Mouse (Mus musculus): ENCODE data around the gene Bpifa5. TPM values are rescaled to one million over a fixed set of nuclear protein-coding genes. Genes with fewer than 3 reads are reported as not detected.

Gene Bpifa5
- polyA plus RNA-seq (2011; ENCODE audit: insufficient read depth, insufficient read length, low read depth, missing spikeins), result not detected in 2 replicates

DNA sequence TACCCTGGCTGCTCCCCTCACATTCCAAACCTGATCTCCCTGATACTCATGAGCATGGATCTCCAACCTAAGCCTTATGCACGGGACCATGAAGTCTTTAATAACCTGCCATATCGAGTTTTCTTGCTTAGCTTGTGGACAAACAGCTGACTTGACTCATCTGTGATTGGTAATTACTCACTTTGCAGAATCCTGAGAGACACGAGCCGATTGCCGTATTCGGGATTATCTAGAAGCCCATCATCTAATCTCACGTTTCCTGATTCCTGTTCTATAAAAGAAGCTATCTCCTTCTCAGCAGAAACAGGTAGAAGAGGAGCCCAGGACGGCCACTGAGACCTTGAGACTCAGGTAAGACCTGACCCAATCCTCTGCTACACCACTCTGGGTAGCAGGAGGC is at the start of gene Bpifa5:
Gene Bpifa5, plus strand, starts transcription at position 301 of the 400 bp plus-strand sequence.
- no peaks in the 10 kb centered on the region for H3K4me1 ChIP-seq (ENCODE audit: control insufficient read depth, insufficient read depth, low read length)
- H3K27ac ChIP-seq (ENCODE audit: insufficient read depth, low read length), result no peak within 1 kb of the TSS
- no peak within 1 kb of the TSS for H3K9ac ChIP-seq (ENCODE audit: low read depth, poor library complexity, severe bottlenecking)
- H3K4me3 ChIP-seq (ENCODE audit: low read depth, low read length), result no peak within 1 kb of the TSS
- H3K9me3 ChIP-seq (replicated peaks; ENCODE audit: control insufficient read depth, insufficient read depth, low read length, poor library complexity, severe bottlenecking), result peaks cover 7% of the 10 kb centered on the region; the same call in 1 of the 2 replicates
- H3K27me3 ChIP-seq (ENCODE audit: control insufficient read depth, insufficient read depth, low read length, poor library complexity, severe bottlenecking), result no peaks in the 10 kb centered on the region
- no peaks in the 10 kb centered on the region for H3K36me3 ChIP-seq (ENCODE audit: control insufficient read depth, insufficient read depth, low read length, poor library complexity, severe bottlenecking)
- TF ChIP-seq EP300 (IDR thresholded peaks at IDR 0.05; ENCODE audit: insufficient read depth, low read depth, low read length), result no peak
- TF ChIP-seq CTCF (IDR thresholded peaks at IDR 0.05; ENCODE audit: low read depth, low read length), result no peak
- no peak for TF ChIP-seq POLR2A (IDR thresholded peaks at IDR 0.05; ENCODE audit: insufficient read depth, low read length)

DNA sequence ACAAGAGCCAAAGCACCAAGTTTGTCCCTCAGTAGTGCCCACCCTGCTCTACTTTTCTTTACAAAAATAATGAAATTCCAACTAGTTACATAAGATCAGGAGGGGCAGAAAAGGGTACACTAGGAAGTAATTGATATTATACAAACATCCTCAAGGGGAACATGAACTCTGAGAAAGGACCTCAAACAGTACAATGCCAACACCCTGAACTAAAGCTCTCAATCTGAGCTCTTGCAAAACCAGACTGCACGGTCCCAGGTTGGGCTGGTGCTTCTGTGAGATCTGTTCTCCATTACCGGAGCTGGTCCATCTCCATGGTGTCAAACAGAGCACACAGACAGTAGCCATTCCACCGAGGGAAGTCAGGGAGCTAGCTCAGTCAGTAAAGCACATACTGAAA is 45.0 kb upstream of the Bpifa5 start:
- Histone ChIP-seq H3K36me3 (ENCODE audit: control insufficient read depth, insufficient read depth, low read length, poor library complexity, severe bottlenecking) (no peaks in the 10 kb centered on the region), H3K9me3 (replicated peaks; ENCODE audit: control insufficient read depth, insufficient read depth, low read length, poor library complexity, severe bottlenecking) (no peaks in the 10 kb centered on the region), H3K27ac (ENCODE audit: insufficient read depth, low read length) (no peak overlapping the region), H3K27me3 (ENCODE audit: control insufficient read depth, insufficient read depth, low read length, poor library complexity, severe bottlenecking) (no peaks in the 10 kb centered on the region), H3K4me3 (ENCODE audit: low read depth, low read length) (no peak overlapping the region), H3K9ac (ENCODE audit: low read depth, poor library complexity, severe bottlenecking) (no peak overlapping the region), H3K4me1 (ENCODE audit: control insufficient read depth, insufficient read depth, low read length) (no peaks in the 10 kb centered on the region)
- no peak for TF ChIP-seq EP300 (IDR thresholded peaks at IDR 0.05; ENCODE audit: insufficient read depth, low read depth, low read length)
- TF ChIP-seq POLR2A (IDR thresholded peaks at IDR 0.05; ENCODE audit: insufficient read depth, low read length), result no peak
- no peak for TF ChIP-seq CTCF (IDR thresholded peaks at IDR 0.05; ENCODE audit: low read depth, low read length)

DNA sequence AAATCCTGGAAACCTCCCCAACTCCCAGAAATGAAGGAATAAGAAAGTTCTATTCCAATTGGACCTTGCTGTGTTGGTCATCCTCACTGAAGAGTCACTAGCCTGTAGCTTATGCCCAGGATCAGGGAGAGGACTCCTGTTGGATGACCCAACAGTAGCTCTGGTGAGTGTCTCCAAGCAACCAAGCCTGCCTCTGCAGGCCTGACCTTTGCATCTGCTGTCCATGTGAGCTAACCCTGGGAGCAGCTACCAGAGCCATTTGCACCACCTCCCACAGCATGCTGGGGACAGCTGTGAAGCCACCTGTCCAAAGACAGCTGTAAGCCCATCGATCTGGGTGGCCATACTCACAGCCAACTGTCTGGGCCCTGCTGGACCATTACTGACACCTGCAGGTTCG is 32.3 kb upstream of the Bpifa5 start, which contains the start of gene Bpifa3:
Gene Bpifa3, plus strand, starts transcription at position 217 of the 400 bp plus-strand sequence.
- H3K36me3 ChIP-seq (ENCODE audit: control insufficient read depth, insufficient read depth, low read length, poor library complexity, severe bottlenecking), result no peaks in the 10 kb centered on the region
- H3K9me3 ChIP-seq (replicated peaks; ENCODE audit: control insufficient read depth, insufficient read depth, low read length, poor library complexity, severe bottlenecking), result no peaks in the 10 kb centered on the region
- H3K27me3 ChIP-seq (ENCODE audit: control insufficient read depth, insufficient read depth, low read length, poor library complexity, severe bottlenecking), result no peaks in the 10 kb centered on the region
- no peak within 1 kb of the TSS for H3K4me3 ChIP-seq (ENCODE audit: low read depth, low read length)
- no peak for TF ChIP-seq POLR2A (IDR thresholded peaks at IDR 0.05; ENCODE audit: insufficient read depth, low read length)
- TF ChIP-seq CTCF (IDR thresholded peaks at IDR 0.05; ENCODE audit: low read depth, low read length), result no peak
- TF ChIP-seq EP300 (IDR thresholded peaks at IDR 0.05; ENCODE audit: insufficient read depth, low read depth, low read length), result no peak
- no peak within 1 kb of the TSS for H3K9ac ChIP-seq (ENCODE audit: low read depth, poor library complexity, severe bottlenecking)
- H3K27ac ChIP-seq (ENCODE audit: insufficient read depth, low read length), result no peak within 1 kb of the TSS
- H3K4me1 ChIP-seq (ENCODE audit: control insufficient read depth, insufficient read depth, low read length), result no peaks in the 10 kb centered on the region

DNA sequence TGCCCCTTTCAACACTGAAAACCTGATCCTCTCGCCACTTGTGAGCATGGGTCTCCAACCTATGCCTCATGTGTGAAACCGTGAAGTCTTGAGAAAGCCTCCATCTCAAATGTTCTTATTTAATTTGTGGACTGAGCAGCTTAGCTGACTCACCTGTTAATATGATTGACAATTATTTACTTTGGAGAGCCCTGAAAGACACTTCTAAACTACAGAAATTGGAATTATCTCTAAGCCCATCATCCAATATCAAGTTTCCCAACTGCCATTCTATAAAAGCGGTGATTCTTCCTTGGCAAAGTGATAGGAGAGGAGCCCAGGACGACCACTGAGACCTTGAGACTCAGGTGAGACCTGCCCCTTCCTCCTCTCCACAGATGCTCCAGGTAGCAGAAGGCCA is 19.8 kb upstream of the Bpifa5 start, which contains the start of gene Bpifa1:
Gene Bpifa1, plus strand, starts transcription at position 301 of the 400 bp plus-strand sequence.
- no peaks in the 10 kb centered on the region for H3K27me3 ChIP-seq (ENCODE audit: control insufficient read depth, insufficient read depth, low read length, poor library complexity, severe bottlenecking)
- H3K27ac ChIP-seq (ENCODE audit: insufficient read depth, low read length), result no peak within 1 kb of the TSS
- H3K36me3 ChIP-seq (ENCODE audit: control insufficient read depth, insufficient read depth, low read length, poor library complexity, severe bottlenecking), result no peaks in the 10 kb centered on the region
- no peaks in the 10 kb centered on the region for H3K4me1 ChIP-seq (ENCODE audit: control insufficient read depth, insufficient read depth, low read length)
- H3K4me3 ChIP-seq (ENCODE audit: low read depth, low read length), result no peak within 1 kb of the TSS
- TF ChIP-seq POLR2A (IDR thresholded peaks at IDR 0.05; ENCODE audit: insufficient read depth, low read length) (no peak), CTCF (IDR thresholded peaks at IDR 0.05; ENCODE audit: low read depth, low read length) (no peak)
- no peak within 1 kb of the TSS for H3K9ac ChIP-seq (ENCODE audit: low read depth, poor library complexity, severe bottlenecking)
- no peaks in the 10 kb centered on the region for H3K9me3 ChIP-seq (replicated peaks; ENCODE audit: control insufficient read depth, insufficient read depth, low read length, poor library complexity, severe bottlenecking)

DNA sequence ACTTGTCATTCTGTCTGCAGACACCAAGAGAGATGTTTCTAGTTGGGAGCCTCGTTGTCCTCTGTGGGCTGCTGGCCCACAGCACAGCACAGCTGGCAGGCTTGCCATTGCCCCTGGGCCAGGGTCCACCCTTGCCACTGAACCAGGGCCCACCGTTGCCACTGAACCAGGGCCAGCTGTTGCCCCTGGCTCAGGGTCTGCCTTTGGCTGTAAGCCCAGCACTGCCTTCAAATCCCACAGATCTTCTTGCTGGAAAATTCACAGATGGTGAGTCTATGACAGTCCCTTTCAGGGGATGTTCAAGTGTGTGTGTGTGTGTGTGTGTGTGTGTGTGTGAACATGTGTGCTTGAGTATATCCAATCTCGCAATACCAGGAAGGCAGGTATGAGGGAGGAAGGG is 18.7 kb upstream of the Bpifa5 start:
- Histone ChIP-seq H3K9ac (ENCODE audit: low read depth, poor library complexity, severe bottlenecking) (no peak overlapping the region), H3K27ac (ENCODE audit: insufficient read depth, low read length) (no peak overlapping the region), H3K9me3 (replicated peaks; ENCODE audit: control insufficient read depth, insufficient read depth, low read length, poor library complexity, severe bottlenecking) (no peaks in the 10 kb centered on the region), H3K36me3 (ENCODE audit: control insufficient read depth, insufficient read depth, low read length, poor library complexity, severe bottlenecking) (no peaks in the 10 kb centered on the region), H3K4me3 (ENCODE audit: low read depth, low read length) (no peak overlapping the region), H3K27me3 (ENCODE audit: control insufficient read depth, insufficient read depth, low read length, poor library complexity, severe bottlenecking) (no peaks in the 10 kb centered on the region), H3K4me1 (ENCODE audit: control insufficient read depth, insufficient read depth, low read length) (no peaks in the 10 kb centered on the region)
- TF ChIP-seq POLR2A (IDR thresholded peaks at IDR 0.05; ENCODE audit: insufficient read depth, low read length) (no peak), CTCF (IDR thresholded peaks at IDR 0.05; ENCODE audit: low read depth, low read length) (no peak), EP300 (IDR thresholded peaks at IDR 0.05; ENCODE audit: insufficient read depth, low read depth, low read length) (no peak)

DNA sequence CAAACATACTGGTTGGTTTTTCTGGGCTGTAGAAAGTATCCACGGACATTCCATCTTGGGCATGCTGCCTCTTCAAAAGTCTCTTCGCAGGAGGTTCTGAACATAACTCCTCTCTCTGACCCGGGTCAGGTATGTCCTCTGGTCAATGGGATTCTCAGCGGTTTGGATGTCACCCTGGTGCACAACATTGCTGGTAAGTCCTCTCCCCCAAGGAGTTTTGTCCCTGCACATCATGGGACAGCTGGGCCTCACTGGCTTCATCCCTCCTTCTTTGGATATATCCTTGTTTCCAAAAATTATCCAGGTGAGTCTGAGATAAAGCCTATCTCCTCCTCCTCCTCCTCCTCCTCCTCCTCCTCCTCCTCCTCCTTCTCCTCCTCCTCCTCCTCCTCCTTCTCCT is 14.9 kb upstream of the Bpifa5 start:
- H3K9me3 ChIP-seq (replicated peaks; ENCODE audit: control insufficient read depth, insufficient read depth, low read length, poor library complexity, severe bottlenecking), result no peaks in the 10 kb centered on the region

More for the DNA sequence above, 14.9 kb upstream of the Bpifa5 start:
- Histone ChIP-seq H3K4me3 (ENCODE audit: low read depth, low read length) (no peak overlapping the region), H3K27ac (ENCODE audit: insufficient read depth, low read length) (no peak overlapping the region), H3K36me3 (ENCODE audit: control insufficient read depth, insufficient read depth, low read length, poor library complexity, severe bottlenecking) (no peaks in the 10 kb centered on the region), H3K27me3 (ENCODE audit: control insufficient read depth, insufficient read depth, low read length, poor library complexity, severe bottlenecking) (no peaks in the 10 kb centered on the region), H3K4me1 (ENCODE audit: control insufficient read depth, insufficient read depth, low read length) (no peaks in the 10 kb centered on the region), H3K9ac (ENCODE audit: low read depth, poor library complexity, severe bottlenecking) (no peak overlapping the region)
- TF ChIP-seq EP300 (IDR thresholded peaks at IDR 0.05; ENCODE audit: insufficient read depth, low read depth, low read length) (no peak), POLR2A (IDR thresholded peaks at IDR 0.05; ENCODE audit: insufficient read depth, low read length) (no peak), CTCF (IDR thresholded peaks at IDR 0.05; ENCODE audit: low read depth, low read length) (no peak)

All from ES-Bruce4 (cell line).